Mouse (Mus musculus) heart, embryonic 16.5 days (tissue): ENCODE measurements at regions not wholly inside any gene's neighbourhood (a gene's known extent, or its start where the extent isn't known, plus 50 kb on each side); places are given as distances from the start of the nearest gene placed in this dataset.
A peak's percentile ranks its signal among the peaks of the same experiment; 100 is the strongest.

Experiments used
- ATAC-seq: fragments of 200-750 bp; cut with Nextera tagmentation; replicated peaks from 2 replicates; pipeline ENCODE4 v1.8.0; 2017; ENCODE audit warnings: moderate number of reproducible peaks; ENCODE audit not compliant: insufficient read depth, low FRiP score; ENCODE audit errors: extremely low read depth
- H3K27ac ChIP-seq: fragments of 300-500 bp; sonication (generic); 2 replicates; pipeline ENCODE4 v1.5.1; 2014; ENCODE audit warnings: mild to moderate bottlenecking, low read length, control low read depth, moderate library complexity
- H3K27me3 ChIP-seq: fragments of 300-500 bp; sonication (generic); 2 replicates; pipeline ENCODE4 v1.6.1; 2014; ENCODE audit warnings: low read length, mixed read lengths; ENCODE audit not compliant: control insufficient read depth, insufficient read depth
- H3K36me3 ChIP-seq: fragments of 300-500 bp; sonication (generic); 2 replicates; pipeline ENCODE4 v1.6.1; 2014; ENCODE audit not compliant: control insufficient read depth, insufficient read depth
- H3K4me1 ChIP-seq: fragments of 300-500 bp; sonication (generic); 2 replicates; pipeline ENCODE4 v1.6.1; 2014; ENCODE audit warnings: low read length, mixed read lengths; ENCODE audit not compliant: control insufficient read depth, insufficient read depth
- H3K4me2 ChIP-seq: fragments of 300-500 bp; sonication (generic); 2 replicates; pipeline ENCODE4 v1.6.1; 2014; ENCODE audit warnings: low read depth, mild to moderate bottlenecking, control low read depth, low read length
- H3K4me3 ChIP-seq: fragments of 300-500 bp; sonication (generic); 2 replicates; pipeline ENCODE4 v1.5.1; 2014; ENCODE audit warnings: mild to moderate bottlenecking, control low read depth, low read length
- H3K9ac ChIP-seq: fragments of 300-500 bp; sonication (generic); 2 replicates; pipeline ENCODE4 v1.6.1; 2014; ENCODE audit warnings: low read length, control low read depth
- H3K9me3 ChIP-seq: fragments of 300-500 bp; sonication (generic); replicated peaks from 2 replicates; pipeline ENCODE4 v1.6.1; 2016; ENCODE audit warnings: low read length; ENCODE audit not compliant: control insufficient read depth
- WGBS: fragments of 180-500 bp; shearing (Covaris S2); extraction: QIAGEN DNeasy Blood & Tissue Kit; methylation state at CpG from one replicate; pipeline ENCODE4 v1.1.7; 2014; 5-methylcytosine and 5-hydroxymethylcytosine counted together

DNA sequence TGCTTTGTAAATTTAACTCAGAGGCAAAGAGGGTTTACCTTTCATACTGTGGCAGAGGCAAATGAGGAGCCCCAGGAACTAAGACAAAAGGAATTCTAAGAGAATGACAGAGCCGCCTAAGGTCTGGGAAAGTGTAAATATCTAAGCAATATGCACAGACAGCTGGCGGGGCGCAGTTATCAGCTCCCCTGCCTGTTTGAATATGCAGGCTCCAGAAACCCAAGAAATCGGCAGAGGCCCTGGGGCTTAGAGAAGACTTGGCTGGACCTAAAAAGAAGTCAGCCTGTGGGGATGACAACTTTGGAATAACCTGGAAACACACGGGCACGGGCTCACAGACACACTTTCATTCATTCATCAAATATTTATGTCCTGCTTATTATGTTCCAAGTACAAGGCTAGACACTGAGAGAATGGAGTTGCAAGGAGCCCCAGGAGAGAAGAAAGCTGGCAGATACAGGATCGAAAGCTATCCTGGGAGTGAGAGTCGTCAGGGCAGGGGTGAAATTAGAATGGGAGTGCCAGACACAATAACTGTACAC, 222.2 kb upstream of the Rpl38 start:
- Histone ChIP-seq H3K4me1 (peaks cover 27% of the 10 kb centered on the region), H3K4me3 (peak overlapping the region; percentile 41), H3K27me3 (0 out of 2 replicates have a peak, but pooled peaks cover 4% of the 10 kb centered on the region), H3K9ac (no peak overlapping the region), H3K36me3 (no peaks in the 10 kb centered on the region), H3K9me3 (no peaks in the 10 kb centered on the region), H3K4me2 (peak overlapping the region; percentile 61), H3K27ac (no peak overlapping the region)
- 16% methylated on average over 8 of the region's 8 CpGs for whole genome bisulfite sequencing
- no peak for ATAC-seq

DNA sequence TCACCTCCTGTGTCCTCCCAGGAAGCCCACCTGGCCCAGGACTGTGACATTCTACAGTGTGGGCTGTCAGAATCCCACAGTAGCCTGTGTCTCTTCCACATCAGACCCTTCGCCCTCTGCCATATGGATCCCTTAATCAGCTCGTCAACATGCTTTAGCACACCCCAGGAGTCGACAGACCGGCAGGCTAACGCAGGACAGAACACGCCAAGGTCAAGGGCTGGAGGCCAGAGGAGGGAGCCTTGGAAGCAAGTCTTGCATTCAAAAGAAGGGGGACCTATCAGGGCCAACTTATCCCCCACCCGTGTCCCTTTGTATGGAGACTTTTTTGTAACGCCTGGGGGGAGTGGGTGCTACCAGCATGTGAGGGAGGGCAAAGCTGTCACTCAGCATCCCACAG, 224.1 kb upstream of the Rpl38 start:
- Histone ChIP-seq H3K27me3 (0 out of 2 replicates have a peak, but pooled peaks cover 4% of the 10 kb centered on the region), H3K36me3 (no peaks in the 10 kb centered on the region), H3K4me3 (no peak overlapping the region), H3K27ac (no peak overlapping the region), H3K4me1 (peaks cover 25% of the 10 kb centered on the region), H3K9me3 (no peaks in the 10 kb centered on the region), H3K9ac (no peak overlapping the region), H3K4me2 (no peak overlapping the region)
- 22% methylated on average over 8 of the region's 8 CpGs for WGBS
- no peak for ATAC-seq

DNA sequence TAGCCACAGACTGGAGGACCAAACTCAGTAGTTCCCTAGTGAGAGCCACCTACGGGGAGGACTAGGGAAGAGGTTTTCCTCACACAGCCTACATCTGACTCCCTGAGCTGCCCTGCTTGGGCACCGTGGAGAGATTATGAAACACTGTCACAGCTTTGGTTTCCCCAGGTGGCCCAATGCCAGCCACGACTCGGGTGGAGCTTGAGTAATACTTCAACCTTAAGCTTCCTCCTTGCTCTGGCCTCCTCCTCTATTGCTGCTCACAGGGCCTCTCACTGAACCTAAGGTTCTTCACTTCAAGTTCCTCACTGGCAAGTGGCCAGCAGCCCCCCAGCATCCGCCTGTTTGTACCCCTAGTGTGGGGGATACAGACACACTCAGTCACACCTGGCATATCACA, 224.9 kb upstream of the Rpl38 start:
- Histone ChIP-seq H3K4me2 (no peak overlapping the region), H3K4me1 (peaks cover 17% of the 10 kb centered on the region), H3K27me3 (0 out of 2 replicates have a peak, but pooled peaks cover 4% of the 10 kb centered on the region), H3K9ac (no peak overlapping the region), H3K9me3 (no peaks in the 10 kb centered on the region), H3K27ac (no peak overlapping the region), H3K4me3 (no peak overlapping the region), H3K36me3 (no peaks in the 10 kb centered on the region)
- WGBS = 47% methylated on average over 5 of the region's 5 CpGs
- no peak for ATAC-seq

DNA sequence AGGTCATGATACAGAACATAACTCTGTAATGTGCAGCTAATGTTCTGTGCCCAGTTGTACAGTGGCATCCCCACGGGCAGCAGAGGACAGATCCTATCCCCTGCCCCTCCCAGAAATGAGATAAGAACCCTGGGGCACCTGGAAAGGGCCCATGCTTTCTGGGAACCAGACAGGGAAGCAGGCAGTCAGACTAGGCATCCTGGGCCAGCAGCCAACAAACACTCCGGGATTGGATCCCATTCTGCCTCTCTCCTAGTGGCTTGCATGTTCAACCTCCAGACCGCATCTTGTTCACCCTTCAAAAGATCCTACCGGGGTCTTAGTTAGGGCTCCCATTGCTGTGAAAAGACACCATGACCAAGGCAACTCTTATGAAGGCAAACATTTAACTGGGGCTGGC, 229.0 kb upstream of the Rpl38 start:
- Histone ChIP-seq H3K4me1 (0 out of 2 replicates have a peak, but pooled peaks cover 3% of the 10 kb centered on the region), H3K9me3 (no peaks in the 10 kb centered on the region), H3K9ac (no peak overlapping the region), H3K4me2 (no peak overlapping the region), H3K27me3 (0 out of 2 replicates have a peak, but pooled peaks cover 4% of the 10 kb centered on the region), H3K36me3 (no peaks in the 10 kb centered on the region), H3K27ac (no peak overlapping the region), H3K4me3 (no peak overlapping the region)
- no peak; the same call in 1 of the 2 replicates for ATAC-seq
- 52% methylated on average over 4 of the region's 4 CpGs for WGBS

DNA sequence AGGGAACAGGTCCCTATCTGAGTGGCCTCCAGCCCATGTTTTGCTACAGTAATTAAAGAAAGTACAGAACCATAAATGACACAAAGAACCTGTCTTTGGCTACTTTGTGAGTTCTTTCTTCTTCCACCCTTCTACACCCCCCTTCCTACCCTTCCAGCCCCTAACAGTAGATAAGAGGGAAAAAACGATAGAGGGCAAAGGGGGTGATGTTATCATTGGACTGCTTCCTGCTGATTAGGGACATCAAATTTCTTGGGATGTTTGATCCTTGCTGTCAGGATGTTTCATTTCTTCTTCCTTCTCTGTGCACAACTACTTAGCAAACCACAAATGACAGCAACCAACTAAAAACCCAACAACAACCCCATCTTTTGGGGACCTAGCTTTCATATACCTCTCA, 232.5 kb upstream of the Rpl38 start:
- Histone ChIP-seq H3K27ac (no peak overlapping the region), H3K4me3 (no peak overlapping the region), H3K9ac (no peak overlapping the region), H3K9me3 (no peaks in the 10 kb centered on the region), H3K4me1 (0 out of 2 replicates have a peak, but pooled peaks cover 3% of the 10 kb centered on the region), H3K4me2 (no peak overlapping the region), H3K27me3 (no peaks in the 10 kb centered on the region), H3K36me3 (no peaks in the 10 kb centered on the region)
- ATAC-seq = no peak
- 16% methylated on average over 1 of the region's 1 CpGs for WGBS

DNA sequence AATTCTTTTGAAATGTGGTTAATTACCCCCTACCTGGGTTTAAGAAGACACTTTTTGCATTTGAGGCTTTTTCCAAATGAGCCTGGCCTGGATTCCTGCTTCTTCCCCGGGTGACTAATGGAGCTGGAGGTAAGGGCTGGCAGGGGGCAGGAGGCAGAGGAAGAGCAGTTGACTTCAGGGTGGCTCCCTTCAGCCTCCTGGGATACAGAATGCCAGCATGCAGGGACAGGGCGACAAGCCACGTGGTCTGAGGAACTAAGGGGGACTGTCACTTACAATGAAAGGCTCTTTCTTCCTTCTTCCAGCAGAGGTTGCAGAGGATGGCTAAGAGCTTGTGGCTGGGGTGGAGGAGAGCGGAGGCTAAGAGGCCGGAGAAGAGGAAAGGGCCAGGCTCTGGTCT, 234.8 kb upstream of the Rpl38 start:
- Histone ChIP-seq H3K4me1 (0 out of 2 replicates have a peak, but pooled peaks cover 3% of the 10 kb centered on the region), H3K27me3 (0 out of 2 replicates have a peak, but pooled peaks cover under 1% of the 10 kb centered on the region), H3K4me3 (no peak overlapping the region), H3K9ac (no peak overlapping the region), H3K9me3 (no peaks in the 10 kb centered on the region), H3K27ac (no peak overlapping the region), H3K4me2 (no peak overlapping the region), H3K36me3 (no peaks in the 10 kb centered on the region)
- 28% methylated on average over 5 of the region's 5 CpGs for WGBS
- ATAC-seq = no peak

DNA sequence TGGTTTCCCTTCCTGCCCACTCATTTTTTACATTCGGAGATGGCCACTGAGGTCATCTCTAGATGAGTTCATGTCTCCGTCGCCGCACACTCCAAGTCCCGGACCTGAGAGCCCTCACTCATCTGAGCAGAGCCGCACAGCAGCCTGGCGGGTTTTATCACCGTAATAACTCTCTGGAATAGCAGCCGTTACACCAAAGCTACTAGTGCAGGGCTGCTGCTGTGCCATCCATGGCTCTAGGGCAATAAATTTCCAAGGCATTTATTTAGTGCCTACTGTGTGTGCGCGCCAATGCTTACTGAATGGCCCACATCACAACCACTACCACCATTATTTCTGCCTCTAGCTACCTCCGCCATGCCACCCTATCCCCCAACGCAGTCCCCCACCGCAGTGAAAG, 242.9 kb upstream of the Rpl38 start:
- Histone ChIP-seq H3K27me3 (peaks cover 4% of the 10 kb centered on the region; the same call in 1 of the 2 replicates), H3K4me1 (no peaks in the 10 kb centered on the region), H3K4me3 (no peak overlapping the region), H3K9ac (no peak overlapping the region), H3K4me2 (no peak overlapping the region), H3K27ac (no peak overlapping the region), H3K9me3 (no peaks in the 10 kb centered on the region), H3K36me3 (no peaks in the 10 kb centered on the region)
- ATAC-seq = no peak
- WGBS = 86% methylated on average over 14 of the region's 14 CpGs

DNA sequence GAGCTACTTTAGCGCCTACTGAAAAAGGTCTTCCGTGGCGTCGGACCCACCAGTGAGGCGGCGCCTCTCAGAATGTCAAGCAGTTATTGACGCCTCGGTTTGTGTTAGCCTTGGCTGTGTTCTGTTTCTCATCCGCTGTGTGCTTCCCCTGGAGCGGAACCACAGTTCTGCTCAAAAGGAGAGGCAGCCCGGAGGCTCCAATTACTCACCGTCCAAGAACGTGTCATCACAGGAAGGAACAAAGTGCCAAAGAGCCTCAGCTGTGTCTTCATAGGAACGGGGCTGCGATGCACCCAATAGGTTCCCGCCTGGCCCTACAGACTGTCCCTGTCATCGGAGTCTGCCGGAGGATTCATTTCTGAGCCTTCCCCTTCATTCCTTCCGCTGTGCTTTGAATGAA, 245.0 kb upstream of the Rpl38 start:
- H3K27ac ChIP-seq = no peak overlapping the region
- 62% methylated on average over 19 of the region's 19 CpGs for WGBS
- H3K27me3 ChIP-seq = peaks cover 2% of the 10 kb centered on the region; the same call in 1 of the 2 replicates
- no peaks in the 10 kb centered on the region for H3K4me1 ChIP-seq
- no peak overlapping the region for H3K9ac ChIP-seq
- no peak overlapping the region for H3K4me3 ChIP-seq
- 0 out of 2 replicates have a peak, but pooled peaks cover 3% of the 10 kb centered on the region for H3K9me3 ChIP-seq
- H3K36me3 ChIP-seq = no peaks in the 10 kb centered on the region
- H3K4me2 ChIP-seq = no peak overlapping the region
- no peak for ATAC-seq

DNA sequence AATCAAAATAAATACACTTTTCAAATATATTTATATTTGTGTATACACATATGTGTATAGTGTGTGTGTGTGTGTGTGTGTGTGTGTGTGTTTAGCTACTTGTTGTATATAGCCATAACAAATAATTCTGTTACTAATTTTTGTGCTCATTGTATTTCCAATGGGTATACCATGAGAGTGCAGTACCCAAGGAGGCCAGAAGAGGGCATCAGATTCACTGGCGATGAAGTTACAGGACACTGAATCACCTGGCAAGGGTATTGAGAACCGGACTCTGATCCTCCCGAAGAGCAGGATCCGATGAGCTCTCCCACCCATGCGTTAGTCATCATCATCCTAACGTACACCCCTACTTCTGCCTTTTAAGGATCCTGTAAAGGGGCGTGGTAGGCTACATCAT, 249.3 kb upstream of the Rpl38 start:
- Histone ChIP-seq H3K9ac (no peak overlapping the region), H3K4me1 (no peaks in the 10 kb centered on the region), H3K4me2 (no peak overlapping the region), H3K36me3 (no peaks in the 10 kb centered on the region), H3K27ac (no peak overlapping the region), H3K4me3 (no peak overlapping the region), H3K27me3 (no peaks in the 10 kb centered on the region), H3K9me3 (0 out of 2 replicates have a peak, but pooled peaks cover 6% of the 10 kb centered on the region)
- no peak for ATAC-seq
- 78% methylated on average over 7 of the region's 7 CpGs for WGBS
